Mouse (Mus musculus): ENCODE data around the gene Cptp. TPM values are rescaled to one million over a fixed set of nuclear protein-coding genes. Genes with fewer than 3 reads are reported as not detected.
A peak's percentile ranks its signal among the peaks of the same experiment; 100 is the strongest.

Gene Cptp
- total RNA-seq, 1 experiment from 2014 or later: 18.4 TPM

DNA sequence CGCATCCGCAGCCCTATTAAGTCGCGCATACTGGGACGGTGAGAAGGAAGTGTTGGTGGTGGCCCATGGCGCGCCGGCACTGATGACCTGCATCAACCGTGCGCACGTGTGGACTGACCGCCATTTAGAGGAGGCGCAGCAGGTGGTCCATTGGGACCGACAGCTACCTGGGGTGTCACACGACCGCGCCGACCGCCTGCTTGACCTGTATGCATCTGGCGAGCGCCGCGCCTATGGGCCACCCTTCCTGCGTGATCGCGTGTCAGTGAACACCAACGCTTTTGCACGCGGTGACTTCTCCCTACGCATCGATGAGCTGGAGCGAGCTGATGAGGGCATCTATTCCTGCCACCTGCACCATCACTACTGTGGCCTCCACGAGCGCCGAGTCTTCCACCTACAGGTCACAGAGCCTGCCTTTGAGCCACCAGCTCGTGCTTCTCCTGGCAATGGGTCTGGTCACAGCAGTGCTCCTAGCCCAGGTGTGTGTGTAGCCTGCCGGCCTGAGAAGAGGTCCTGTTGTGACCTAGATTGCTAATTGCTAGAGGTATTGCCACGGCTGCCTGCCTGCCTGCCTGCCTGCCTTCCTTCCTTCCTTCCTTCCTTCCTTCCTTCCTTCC, 27.5 kb downstream of the Cptp start:
- DNase-seq: no peak

DNA sequence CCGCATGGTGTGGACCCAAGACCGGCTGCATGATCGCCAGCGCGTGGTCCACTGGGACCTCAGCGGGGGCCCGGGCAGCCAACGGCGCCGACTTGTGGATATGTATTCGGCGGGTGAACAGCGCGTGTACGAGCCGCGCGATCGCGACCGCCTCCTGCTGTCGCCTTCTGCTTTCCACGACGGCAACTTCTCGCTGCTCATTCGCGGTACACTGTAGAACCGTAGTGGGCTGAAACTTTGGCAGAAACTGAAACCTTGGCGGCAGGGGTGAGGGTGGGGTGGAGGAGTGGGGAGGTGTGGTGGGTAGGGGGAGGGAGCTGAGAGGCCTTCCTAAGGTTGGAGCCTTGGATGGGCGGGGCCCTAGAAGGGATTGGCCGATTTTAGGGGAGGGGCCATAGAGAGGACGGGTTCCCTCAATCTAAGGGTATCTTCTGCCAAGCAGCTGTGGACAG, 28.2 kb downstream of the Cptp start:
- DNase-seq: peak; percentile 86

DNA sequence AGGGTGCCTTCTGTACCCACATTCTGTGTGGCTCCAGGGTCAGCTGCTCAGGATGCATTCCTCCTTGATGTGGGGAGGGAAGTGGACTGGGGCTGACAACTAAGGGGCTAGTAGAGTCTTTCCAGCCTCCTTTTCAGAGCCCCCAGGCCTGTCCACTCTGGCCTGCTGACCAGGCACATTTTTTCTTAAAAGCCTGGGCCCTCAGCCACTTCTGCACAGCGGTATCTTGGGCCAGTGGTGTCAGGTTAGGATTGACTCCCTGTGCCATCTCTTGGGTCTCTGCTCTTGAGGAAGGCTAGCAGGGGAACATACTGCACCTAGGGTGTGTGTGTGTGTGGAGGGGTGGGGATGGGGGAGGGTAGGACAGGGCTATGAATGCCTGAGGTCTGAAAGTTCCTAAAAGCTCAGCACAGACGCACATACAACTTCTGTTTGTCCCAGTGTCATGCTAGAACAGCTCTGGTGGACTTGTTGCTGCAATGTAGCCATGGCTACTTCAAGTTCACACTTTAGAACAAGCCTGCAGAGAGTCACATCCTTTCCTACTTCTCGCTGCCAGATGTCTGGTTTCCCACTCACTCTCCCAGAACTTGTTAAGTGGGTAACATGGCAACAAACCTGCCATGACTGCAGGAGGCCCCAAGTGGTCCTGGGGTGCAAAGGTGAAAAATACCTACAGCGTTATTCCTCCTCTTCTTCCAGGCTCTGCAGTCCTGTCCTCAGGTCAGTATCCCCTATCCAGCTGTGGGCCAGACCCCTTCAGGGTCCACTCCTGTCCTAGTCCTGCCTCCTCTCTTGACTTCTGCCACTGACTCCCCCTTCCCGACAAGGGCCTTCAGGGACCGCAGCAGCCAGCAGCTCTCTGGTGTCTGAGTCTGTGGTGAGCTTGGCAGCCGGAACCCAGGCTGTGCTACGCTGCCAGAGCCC, 28.9 kb downstream of the Cptp start:
- no peak for DNase-seq

DNA sequence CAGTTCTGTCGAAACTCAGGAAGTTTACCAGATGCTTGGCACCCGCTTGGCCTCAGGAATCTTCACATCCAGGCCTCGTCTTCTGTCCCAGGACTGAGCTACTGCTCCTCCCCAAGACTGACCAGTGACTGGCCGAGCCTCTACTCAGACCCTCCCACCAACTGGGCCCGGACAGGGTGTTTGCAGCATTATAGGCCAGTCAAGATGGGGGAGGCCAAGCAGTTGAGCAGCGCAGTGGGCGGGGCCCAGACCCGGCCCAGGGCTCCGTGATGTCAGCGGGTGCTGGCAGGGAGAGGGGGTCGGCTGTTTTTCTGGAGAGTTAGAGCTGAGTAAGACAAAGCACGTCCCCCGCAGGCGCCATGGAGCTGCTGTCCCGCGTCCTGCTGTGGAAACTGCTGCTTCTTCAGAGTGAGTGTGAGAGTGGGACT, 29.7 kb downstream of the Cptp start, which contains the start of gene Mxra8:
Gene Mxra8, plus strand, starts transcription at position 198 of the 428 bp plus-strand sequence.
- DNase-seq: peak; percentile 91

DNA sequence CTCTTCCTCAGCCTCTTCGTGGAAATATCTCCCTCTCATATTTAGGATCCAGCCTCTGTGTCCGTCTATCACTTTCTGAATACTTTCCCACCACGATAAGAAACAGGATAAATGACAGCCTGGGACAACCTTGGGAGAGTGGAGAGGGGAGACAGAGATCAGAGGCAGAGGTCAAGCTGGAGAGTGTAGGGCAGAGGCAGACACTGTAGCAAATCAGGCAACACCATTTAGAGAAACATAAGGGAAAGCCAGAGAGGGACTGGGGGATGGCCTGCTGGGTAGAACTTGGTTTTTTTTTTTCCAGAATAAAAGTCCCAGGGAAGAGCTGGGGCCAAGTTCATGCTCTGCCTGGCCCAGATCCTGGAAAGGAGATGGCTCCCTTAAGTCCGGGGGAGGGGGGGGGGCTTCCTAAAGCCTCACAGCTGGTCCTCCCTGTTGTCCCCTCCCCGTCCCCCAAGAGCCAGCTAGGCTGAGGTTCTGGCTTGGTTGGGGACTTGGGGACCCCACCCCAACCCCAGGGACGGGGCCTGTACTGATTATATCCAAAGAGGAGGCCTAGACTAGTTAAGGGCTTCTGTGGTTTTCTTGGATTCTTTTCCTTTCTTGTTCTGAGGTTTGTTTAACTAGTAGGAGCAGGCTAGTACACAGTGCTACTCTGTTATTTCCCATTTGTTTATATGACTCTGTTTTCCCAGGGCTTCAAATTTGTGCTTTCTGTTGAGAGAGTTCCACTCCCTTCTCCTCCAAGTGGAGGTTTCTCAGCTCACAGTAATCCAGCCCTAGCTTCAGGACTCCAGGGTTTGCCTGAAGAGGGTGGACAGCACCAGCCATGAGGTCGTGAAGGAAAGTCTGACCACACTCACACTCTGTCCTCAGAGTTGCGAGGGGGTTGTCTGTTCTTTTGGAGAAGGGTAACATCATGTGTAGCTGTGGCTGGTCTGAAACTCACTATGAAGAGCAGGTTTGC, 30.8 kb downstream of the Cptp start:
- peak; percentile 21 for DNase-seq

DNA sequence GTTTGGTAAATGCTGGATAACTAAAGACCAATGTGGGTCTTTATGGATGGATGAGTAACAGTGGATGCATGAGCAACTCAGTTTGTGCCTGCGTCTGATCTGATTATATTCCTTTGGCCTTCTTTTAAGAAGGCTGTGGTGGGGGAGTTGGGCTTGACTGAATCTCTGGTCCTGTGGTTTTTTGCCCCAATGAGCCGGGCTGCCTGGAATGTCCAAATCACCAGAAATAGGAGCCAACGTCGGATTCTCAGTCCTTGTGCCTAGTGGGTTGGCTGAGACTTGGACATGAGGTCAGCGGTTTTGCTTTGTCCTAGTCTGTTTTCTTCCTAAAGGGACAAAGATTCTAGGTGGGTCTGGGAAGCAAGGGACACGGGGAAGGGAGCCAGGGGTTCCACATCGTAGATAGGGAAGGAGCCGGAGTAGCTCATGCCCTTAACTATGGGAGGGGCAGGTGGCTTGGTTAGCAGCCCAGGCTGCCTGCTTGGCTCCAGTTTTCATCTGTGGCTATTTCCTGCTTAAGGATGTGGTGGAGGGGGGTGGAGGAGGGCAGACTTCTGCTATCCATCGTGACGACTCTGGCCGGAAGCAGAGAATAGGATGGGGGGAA, 31.7 kb downstream of the Cptp start:
- DNase-seq: no peak

DNA sequence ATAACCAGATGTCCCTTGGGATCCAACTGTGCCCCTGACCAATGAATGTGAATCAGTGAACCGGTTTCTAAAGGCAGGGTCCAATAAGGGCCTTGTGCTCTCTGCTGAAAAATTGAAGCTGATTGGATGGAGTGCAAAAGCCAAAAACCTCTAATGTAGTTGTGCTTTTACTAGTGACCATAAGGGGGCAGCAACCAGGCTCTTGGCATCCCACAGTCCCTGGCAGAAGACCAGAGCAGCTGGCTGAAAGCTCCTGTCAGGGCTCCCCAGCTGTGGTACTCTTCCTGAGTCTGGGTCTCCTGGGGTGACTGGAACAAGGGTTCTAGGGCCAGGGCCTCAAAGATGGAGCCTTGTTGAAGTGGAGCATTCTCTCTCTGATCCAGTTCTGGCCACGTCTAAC, 35.4 kb downstream of the Cptp start:
- peak; percentile 91 for DNase-seq

DNA sequence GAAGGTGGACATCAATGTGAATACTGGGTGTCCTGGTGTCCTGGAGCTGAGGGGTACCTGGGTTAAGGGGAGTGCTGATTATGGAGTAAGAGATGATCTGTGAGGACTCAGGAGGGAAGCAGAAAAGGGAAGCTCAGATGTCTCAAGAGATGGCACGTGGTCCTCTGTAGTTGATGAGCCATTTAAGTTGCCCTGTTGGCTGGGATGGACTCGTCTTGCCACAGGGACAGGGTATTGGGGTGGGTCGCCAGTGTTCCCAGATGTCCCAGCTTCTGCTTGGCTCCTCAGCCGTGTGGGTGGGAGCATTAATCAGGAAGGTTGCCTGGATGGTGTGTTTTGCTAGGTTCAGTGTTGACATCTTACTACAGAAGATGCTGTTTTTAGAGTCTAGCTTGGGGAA, 36.0 kb downstream of the Cptp start:
- no peak for DNase-seq

DNA sequence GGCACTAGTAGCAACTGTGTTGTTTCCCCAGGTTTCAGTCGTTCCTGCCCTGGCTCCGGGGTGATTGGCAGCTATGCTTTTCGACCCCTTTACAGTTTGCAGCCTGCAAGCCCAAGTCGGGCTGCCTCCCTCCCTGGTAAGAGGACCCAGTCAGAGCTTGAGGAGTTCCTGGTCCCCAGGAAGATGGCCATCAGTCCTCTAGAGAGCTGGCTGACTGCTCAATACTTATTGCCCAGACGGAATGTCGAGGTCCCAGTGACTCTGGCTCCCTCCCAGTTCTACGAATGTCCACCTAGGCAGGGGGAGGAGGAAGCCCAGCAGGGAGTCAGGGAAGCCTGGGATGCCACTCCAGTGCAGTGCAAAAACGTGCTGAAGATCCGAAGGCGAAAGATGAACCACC, 36.9 kb downstream of the Cptp start:
- peak; percentile 25 for DNase-seq

DNA sequence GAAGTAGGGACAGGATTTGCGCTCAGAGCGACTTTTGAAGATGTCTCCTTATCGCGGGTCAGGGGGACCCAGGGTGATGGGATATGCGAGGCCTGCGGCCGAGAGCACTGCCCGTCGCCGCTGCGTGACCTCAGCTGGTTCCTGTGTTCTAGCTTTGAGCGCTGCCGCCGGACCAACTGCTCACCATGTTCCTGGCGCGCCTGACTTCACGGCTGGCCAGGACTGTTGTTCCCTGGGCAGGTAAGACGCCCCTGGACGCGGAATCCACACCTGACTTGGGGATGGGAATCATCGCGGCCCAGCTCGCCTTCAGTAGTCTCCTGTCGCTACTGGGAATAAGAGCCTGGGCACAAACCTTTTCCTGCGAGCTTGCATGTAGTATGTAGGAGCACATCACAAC, 37.4 kb downstream of the Cptp start:
- no peak for DNase-seq

DNA sequence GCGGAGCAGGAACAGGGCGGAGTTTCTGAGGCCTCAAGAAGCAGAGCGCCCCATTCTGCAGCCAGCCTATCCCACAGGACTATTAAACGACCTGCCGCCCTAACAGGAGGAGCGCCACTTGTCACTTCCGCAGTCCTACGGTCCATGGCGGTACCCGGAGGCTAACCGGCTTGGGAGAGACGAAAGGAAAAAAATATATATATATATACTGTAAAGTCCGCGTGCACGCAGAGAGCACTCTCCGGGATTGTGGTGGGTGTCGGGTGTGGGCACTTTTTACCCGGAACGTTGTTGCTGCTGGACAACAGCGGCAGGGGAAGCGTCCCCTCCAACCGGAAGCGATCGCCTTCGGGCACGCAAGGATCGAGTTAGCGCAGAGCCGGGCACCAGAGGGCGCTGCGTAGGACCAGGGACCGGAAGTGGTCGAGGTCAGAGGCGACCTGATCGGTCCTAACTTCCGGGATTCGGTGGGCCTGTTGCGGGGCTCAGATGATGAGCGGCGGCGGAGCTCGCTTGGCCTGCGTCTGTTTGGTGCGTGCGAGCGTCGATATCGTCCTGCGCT, 38.0 kb downstream of the Cptp start, which contains the start of gene Aurkaip1:
Gene Aurkaip1, plus strand, starts transcription at position 68 of the 562 bp plus-strand sequence.
- peak; percentile 97 for DNase-seq

DNA sequence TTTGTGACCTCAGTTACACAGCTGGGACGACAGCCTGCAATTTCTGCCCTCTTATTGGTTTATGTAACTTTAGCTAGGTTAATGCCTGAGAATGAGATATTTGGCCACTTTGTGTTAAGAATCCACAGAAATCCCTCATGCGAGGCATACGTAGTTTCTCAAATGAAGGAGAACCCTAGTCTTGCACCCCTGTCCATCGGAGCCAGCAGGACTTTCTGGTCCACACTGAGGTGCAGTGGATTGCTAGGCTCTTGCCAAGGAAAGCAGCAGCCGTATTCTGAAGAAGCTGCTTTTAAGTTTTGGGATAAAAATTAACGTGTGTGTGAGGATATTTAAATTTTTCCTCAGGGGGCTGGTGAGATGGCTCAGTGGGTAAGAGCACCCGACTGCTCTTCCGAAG, 38.6 kb downstream of the Cptp start:
- no peak for DNase-seq

DNA sequence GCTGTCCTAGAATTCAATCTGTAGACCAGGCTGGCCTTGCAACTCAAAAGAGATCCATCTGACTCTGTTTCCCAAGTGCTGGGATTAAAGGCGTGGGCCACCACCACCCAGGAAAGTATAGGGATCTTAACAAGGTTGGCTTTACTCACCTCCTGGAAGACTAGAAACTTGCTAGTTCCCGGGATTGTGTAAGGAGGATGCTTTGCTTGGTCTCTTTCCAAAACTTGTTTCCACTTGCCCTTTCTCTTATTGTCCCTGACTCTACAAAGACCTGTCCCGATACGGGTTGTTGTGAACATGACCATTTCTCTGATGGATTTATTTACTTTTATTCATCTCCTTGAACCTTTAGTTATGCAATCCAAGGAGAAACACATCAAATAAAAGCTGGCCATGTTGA, 39.4 kb downstream of the Cptp start:
- DNase-seq: no peak

DNA sequence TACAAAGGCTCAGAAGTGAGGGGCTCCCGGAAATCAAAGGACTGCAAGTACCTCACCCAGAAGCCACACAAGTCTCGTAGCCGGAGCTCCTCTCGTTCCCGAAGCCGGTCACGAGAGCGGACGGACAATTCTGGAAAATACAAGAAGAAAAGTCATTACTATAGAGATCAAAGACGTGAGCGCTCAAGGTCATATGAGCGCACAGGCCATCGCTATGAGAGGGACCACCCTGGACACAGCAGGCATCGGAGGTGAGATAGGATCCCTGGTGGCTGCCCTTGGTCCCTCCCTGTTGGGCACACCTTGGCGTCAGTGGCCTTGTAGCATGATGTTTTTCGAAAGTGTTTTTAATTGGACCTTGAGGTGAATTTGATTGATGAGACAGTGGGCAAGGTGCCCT, 45.8 kb downstream of the Cptp start:
- peak; percentile 47 for DNase-seq

DNA sequence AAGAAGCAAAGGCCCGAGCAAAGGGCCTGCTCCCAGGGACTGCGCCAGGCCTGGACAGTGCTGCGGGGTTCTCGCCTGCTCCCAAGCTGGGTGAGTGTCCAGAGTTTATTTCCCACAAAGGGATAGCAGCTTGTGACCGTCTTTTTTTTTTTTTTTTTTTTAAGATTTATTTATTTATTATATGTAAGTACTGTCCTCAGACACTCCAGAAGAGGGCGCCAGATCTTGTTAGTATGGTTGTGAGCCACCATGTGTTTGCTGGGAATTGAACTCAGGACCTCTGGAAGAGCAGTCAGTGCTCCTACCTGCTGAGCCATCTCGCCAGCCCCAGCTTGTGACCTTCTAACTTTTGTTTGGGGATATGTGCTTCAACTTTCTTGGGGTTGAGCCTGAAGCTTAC, 48.2 kb downstream of the Cptp start:
- peak; percentile 59 for DNase-seq

DNA sequence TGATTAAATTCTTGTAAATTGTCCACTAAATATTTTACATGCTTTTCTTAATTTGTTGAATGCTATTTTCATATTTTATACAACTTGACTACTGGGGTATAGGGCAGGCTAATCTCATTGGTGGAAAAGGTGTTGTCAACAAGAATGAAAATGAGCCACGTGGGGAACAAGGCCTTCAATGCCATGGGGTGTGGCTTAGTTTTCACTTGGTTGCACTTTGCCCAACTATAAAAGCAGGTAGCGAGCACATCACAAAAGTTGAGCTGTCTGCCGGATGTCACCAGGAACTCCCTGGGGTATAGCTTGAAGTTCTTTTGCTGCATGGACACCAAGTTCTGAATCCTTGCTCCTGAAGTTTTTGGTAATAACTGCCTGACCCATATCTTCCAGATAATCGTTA, 51.7 kb downstream of the Cptp start:
- DNase-seq: no peak

Small RNA genes lying within 50 kb of the gene (microRNA-seq; reads per million reads assigned to microRNA genes)
- 0 reads per million in 2 experiments for gene Gm22991

Other genes with a start within 250 kb of the Cptp start
- 56.4 and 59.3 TPM in 2 replicates for gene Cdk11b, start 244.6 kb downstream of the Cptp start, total RNA-seq (2021)
- not detected in 2 replicates for gene Gm10563, start 224.0 kb downstream of the Cptp start, total RNA-seq (2021)
- 10.0 and 11.5 TPM in 2 replicates for gene Mmp23, start 216.1 kb downstream of the Cptp start, total RNA-seq (2021)
- gene Mib2, start 200.2 kb downstream of the Cptp start, total RNA-seq (2021): 38.5 and 41.6 TPM in 2 replicates
- gene Fndc10, start 175.1 kb downstream of the Cptp start, total RNA-seq (2021): 34.8 and 45.9 TPM in 2 replicates
- 94.3 and 97.0 TPM in 2 replicates for gene Ssu72, start 164.6 kb downstream of the Cptp start, total RNA-seq (2021)
- gene Tmem240, start 134.6 kb downstream of the Cptp start, total RNA-seq (2021): 0.79 and 1.2 TPM in 2 replicates
- gene Atad3a, start 108.3 kb downstream of the Cptp start, total RNA-seq (2021): 117 and 127 TPM in 2 replicates
- 5.2 and 5.5 TPM in 2 replicates for gene Vwa1, start 94.7 kb downstream of the Cptp start, total RNA-seq (2021)
- gene Tmem88b, start 83.6 kb downstream of the Cptp start, total RNA-seq (2021): 0.79 and 0.82 TPM in 2 replicates
- gene Ankrd65, start 79.0 kb downstream of the Cptp start, total RNA-seq (2021): not detected in 2 replicates
- gene Mrpl20, start 66.6 kb downstream of the Cptp start, total RNA-seq (2021): 194 and 200 TPM in 2 replicates
- gene Ccnl2, start 57.0 kb downstream of the Cptp start, total RNA-seq (2021): 106 and 112 TPM in 2 replicates
- gene Aurkaip1, start 38.2 kb downstream of the Cptp start, total RNA-seq (2021): 136 and 148 TPM in 2 replicates
- gene Mxra8, start 29.8 kb downstream of the Cptp start, total RNA-seq (2021): 40.6 and 44.3 TPM in 2 replicates
- 54.8 and 66.4 TPM in 2 replicates for gene Dvl1, start 22.0 kb downstream of the Cptp start, total RNA-seq (2021)
- gene Tas1r3, start 6.1 kb downstream of the Cptp start, total RNA-seq (2021): 0.19 and 0.56 TPM in 2 replicates
- 26.4 and 32.5 TPM in 2 replicates for gene Ints11, start 106 bp upstream of the Cptp start, total RNA-seq (2021)
- 30.8 and 33.9 TPM in 2 replicates for gene Pusl1, start 22.3 kb upstream of the Cptp start, total RNA-seq (2021)
- 20.3 and 25.6 TPM in 2 replicates for gene Acap3, start 22.4 kb upstream of the Cptp start, total RNA-seq (2021)
- gene Ube2j2, start 74.4 kb upstream of the Cptp start, total RNA-seq (2021): 76.3 and 78.4 TPM in 2 replicates
- gene C1qtnf12, start 92.9 kb upstream of the Cptp start, total RNA-seq (2021): 94.0 and 105 TPM in 2 replicates
- 5.8 and 6.5 TPM in 2 replicates for gene B3galt6, start 123.2 kb upstream of the Cptp start, total RNA-seq (2021)
- gene Sdf4, start 123.4 kb upstream of the Cptp start, total RNA-seq (2021): 209 and 225 TPM in 2 replicates
- gene Tnfrsf4, start 144.4 kb upstream of the Cptp start, total RNA-seq (2021): 0.56 and 3.4 TPM in 2 replicates
- gene Tnfrsf18, start 156.7 kb upstream of the Cptp start, total RNA-seq (2021): 2.4 TPM in 1 of 2 replicates, not detected in the other
- gene Ttll10, start 190.0 kb upstream of the Cptp start, total RNA-seq (2021): 0.70 TPM in 1 of 2 replicates, not detected in the other
- gene 9430015G10Rik, start 240.5 kb upstream of the Cptp start, total RNA-seq (2021): 10.4 and 12.7 TPM in 2 replicates

Data from adrenal gland, postnatal 14 days (tissue).